Mouse (Mus musculus) C2C12 (cell line): Measurements from ENCODE around the gene Rasgef1b. TPM values are rescaled to one million over a fixed set of nuclear protein-coding genes. Genes with fewer than 3 reads are reported as not detected.

Experiments used
- H3K27me3 ChIP-seq: one replicate; pipeline ENCODE4 v1.6.1; 2011; ENCODE audit not compliant: control insufficient read depth, insufficient read depth, insufficient read length
- H3K36me3 ChIP-seq: one replicate; pipeline ENCODE4 v1.6.1; 2011; ENCODE audit not compliant: control insufficient read depth, insufficient read depth
- H3K4me3 ChIP-seq: one replicate; pipeline ENCODE4 v1.5.1; 2011; ENCODE audit warnings: mild to moderate bottlenecking, control low read depth; ENCODE audit not compliant: poor library complexity, insufficient read depth, severe bottlenecking
- H3K79me2 ChIP-seq: one replicate; pipeline ENCODE4 v1.6.1; 2011; ENCODE audit not compliant: control insufficient read depth, insufficient read depth
- H3K79me3 ChIP-seq: one replicate; pipeline ENCODE4 v1.6.1; 2011; ENCODE audit warnings: low read depth, control low read depth
- H3ac ChIP-seq: one replicate; pipeline ENCODE3; 2011; ENCODE audit warnings: low read depth; ENCODE audit not compliant: control insufficient read depth, insufficient read length
- CEBPB ChIP-seq: IDR thresholded peaks from one replicate; pipeline ENCODE4 v1.6.1; 2011; ENCODE audit warnings: low read depth, mild to moderate bottlenecking, control low read depth, moderate library complexity
- CTCF ChIP-seq: IDR thresholded peaks from one replicate; pipeline ENCODE4 v1.5.1; 2011; ENCODE audit not compliant: control insufficient read depth, insufficient read depth, insufficient read length
- FOSL1 ChIP-seq: IDR thresholded peaks from one replicate; pipeline ENCODE4 v1.8.0; 2011; ENCODE audit warnings: mild to moderate bottlenecking, low read length; ENCODE audit not compliant: poor library complexity, insufficient read depth, severe bottlenecking
- MAX ChIP-seq: IDR thresholded peaks from one replicate; pipeline ENCODE4 v1.6.1; 2011; ENCODE audit warnings: mild to moderate bottlenecking, control low read depth
- MYOD1 ChIP-seq: IDR thresholded peaks from one replicate; pipeline ENCODE4 v1.6.1; 2011; ENCODE audit warnings: low read depth; ENCODE audit not compliant: control insufficient read depth, insufficient read length
- MYOG ChIP-seq: IDR thresholded peaks from one replicate; pipeline ENCODE4 v1.6.1; 2011; ENCODE audit not compliant: control insufficient read depth, insufficient read length; ENCODE audit errors: extremely low read depth
- USF1 ChIP-seq: IDR thresholded peaks from one replicate; pipeline ENCODE4 v1.6.1; 2011; ENCODE audit warnings: low read depth, mild to moderate bottlenecking, control low read depth, moderate library complexity
- polyA plus RNA-seq: library from polyadenylated mRNA; unstranded; fragments of >200 nt; fragmentation: generic; extraction: Trizol; gene quantifications from one replicate; pipeline ENCODE4 v1.2.1, GENCODE M21; 2012; ENCODE audit warnings: missing spikeins

Gene Rasgef1b
- polyA plus RNA-seq, 1 experiment: 0.05 TPM

DNA sequence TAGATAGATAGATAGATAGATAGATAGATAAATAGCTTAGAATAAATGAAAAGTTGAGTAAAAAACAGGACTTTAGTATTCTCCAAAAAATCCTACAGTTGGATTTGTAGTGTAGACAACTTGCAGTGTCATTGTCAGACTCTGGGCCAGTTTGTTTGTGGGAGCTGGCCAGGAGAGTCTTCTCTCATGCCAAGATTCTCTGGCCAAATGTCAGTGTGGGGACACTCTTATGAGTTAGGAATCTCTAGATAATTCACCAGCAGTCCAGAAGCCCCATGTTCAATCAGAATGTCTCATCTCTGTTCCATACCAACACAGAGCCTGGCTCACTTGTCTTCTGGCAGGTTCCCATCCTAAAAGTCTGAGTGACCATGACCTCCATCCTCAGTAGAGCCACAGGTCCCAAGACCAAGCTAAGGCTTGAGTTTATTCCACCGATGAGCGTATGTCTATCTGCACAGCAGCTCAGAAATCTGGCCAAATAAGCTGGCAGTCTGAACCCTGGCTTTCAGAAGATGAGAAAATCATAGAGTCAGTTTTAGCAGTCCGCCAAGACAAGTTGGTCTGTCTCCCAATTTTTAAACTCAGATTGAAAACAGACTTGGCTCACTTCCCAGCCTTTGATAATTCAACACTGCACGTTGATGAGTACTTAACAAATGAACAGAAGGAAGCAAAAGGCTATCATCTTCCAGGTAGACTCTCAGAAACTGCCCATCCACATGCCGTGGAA is 143.5 kb downstream of the Rasgef1b start:
- Histone ChIP-seq H3K79me2 (no peaks in the 10 kb centered on the region), H3K27me3 (no peaks in the 10 kb centered on the region), H3ac (no peak overlapping the region), H3K36me3 (no peaks in the 10 kb centered on the region), H3K79me3 (no peaks in the 10 kb centered on the region), H3K4me3 (no peak overlapping the region)
- TF ChIP-seq CTCF: no peak
- no peak for TF ChIP-seq USF1
- TF ChIP-seq MAX: no peak
- no peak for TF ChIP-seq CEBPB
- no peak for TF ChIP-seq MYOD1
- TF ChIP-seq MYOG: no peak
- TF ChIP-seq FOSL1: no peak

DNA sequence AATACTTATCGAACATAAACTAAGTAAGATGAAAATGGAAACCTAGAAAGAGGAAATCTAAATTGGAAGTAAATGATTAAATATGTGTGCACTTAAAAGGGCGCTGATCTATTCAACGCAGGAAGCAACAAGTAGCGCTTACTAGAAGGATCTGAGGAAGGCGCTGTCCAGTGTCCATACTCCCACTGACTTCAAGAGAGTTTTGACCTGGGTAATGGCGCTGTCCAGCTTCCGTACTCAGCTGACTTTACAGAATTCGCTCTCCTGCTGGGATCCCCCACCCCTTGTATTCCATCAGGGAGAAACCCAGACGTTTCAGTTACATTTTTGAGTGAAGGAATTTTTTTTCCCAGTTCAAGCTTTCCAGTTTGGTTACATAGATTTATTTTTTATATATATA is 144.6 kb downstream of the Rasgef1b start:
- TF ChIP-seq CEBPB: no peak
- TF ChIP-seq MYOG: no peak
- no peak for TF ChIP-seq MAX
- TF ChIP-seq FOSL1: no peak
- no peak for TF ChIP-seq MYOD1
- TF ChIP-seq USF1: no peak
- TF ChIP-seq CTCF: no peak
- Histone ChIP-seq H3K36me3 (no peaks in the 10 kb centered on the region), H3K4me3 (no peak overlapping the region), H3K27me3 (no peaks in the 10 kb centered on the region), H3K79me2 (no peaks in the 10 kb centered on the region), H3K79me3 (no peaks in the 10 kb centered on the region), H3ac (no peak overlapping the region)

- H3K27me3 ChIP-seq: no peaks in the 10 kb centered on the region
- no peaks in the 10 kb centered on the region for H3K79me3 ChIP-seq
- no peaks in the 10 kb centered on the region for H3K36me3 ChIP-seq
- H3ac ChIP-seq: no peak overlapping the region
- no peaks in the 10 kb centered on the region for H3K79me2 ChIP-seq
- no peak overlapping the region for H3K4me3 ChIP-seq
- TF ChIP-seq MAX (no peak), CEBPB (no peak), USF1 (no peak), MYOD1 (no peak), CTCF (no peak)
These were observed 146.8 kb downstream of the Rasgef1b start for GRCm38 (mm10) chr5:99582055-99582454.

- no peaks in the 10 kb centered on the region for H3K27me3 ChIP-seq
- H3K36me3 ChIP-seq: no peaks in the 10 kb centered on the region
- H3K4me3 ChIP-seq: no peak overlapping the region
- no peaks in the 10 kb centered on the region for H3K79me2 ChIP-seq
- no peaks in the 10 kb centered on the region for H3K79me3 ChIP-seq
- no peak overlapping the region for H3ac ChIP-seq
- TF ChIP-seq USF1 (no peak), MYOD1 (no peak), CTCF (peak; percentile 30), MAX (no peak)
These were observed 150.2 kb downstream of the Rasgef1b start for GRCm38 (mm10) chr5:99578692-99579091.

- Histone ChIP-seq H3K36me3 (no peaks in the 10 kb centered on the region), H3K79me3 (no peaks in the 10 kb centered on the region), H3K4me3 (no peak overlapping the region), H3K79me2 (no peaks in the 10 kb centered on the region), H3K27me3 (no peaks in the 10 kb centered on the region), H3ac (no peak overlapping the region)
- no peak for TF ChIP-seq USF1
- no peak for TF ChIP-seq CTCF
- no peak for TF ChIP-seq MYOG
These were observed 153.0 kb downstream of the Rasgef1b start for GRCm38 (mm10) chr5:99575897-99576296.

GRCm38 (mm10) chr5:99564501-99565323 is 164.2 kb downstream of the Rasgef1b start:
- Histone ChIP-seq H3K79me2 (no peaks in the 10 kb centered on the region), H3K4me3 (no peak overlapping the region), H3K27me3 (no peaks in the 10 kb centered on the region), H3K36me3 (no peaks in the 10 kb centered on the region), H3ac (no peak overlapping the region), H3K79me3 (no peaks in the 10 kb centered on the region)
- TF ChIP-seq FOSL1 (no peak), MAX (no peak), USF1 (no peak), CEBPB (no peak), CTCF (no peak)
